In genomic region chr5:121385461-121386119, GRCm38 (mm10) we compare ENCODE assay signal across 8 mouse cellular contexts. TPM values are rescaled to one million over a fixed set of nuclear protein-coding genes. Genes with fewer than 3 reads are reported as not detected.
DNase-seq lines count a peak whose midpoint lies in the region; ATAC-seq and TF ChIP-seq lines count a peak whose summit lies in the region.

Trafd1 (minus strand) TSS chr5:121385632.

- TF ChIP-seq CTCF in ES-Bruce4 (IDR thresholded peaks at IDR 0.05; ENCODE audit: low read depth, low read length), result no peak
- TF ChIP-seq CTCF in lung, adult 2 months (IDR thresholded peaks at IDR 0.05; ENCODE audit: insufficient read depth, low read length), result no peak

- TF ChIP-seq POLR2A in ES-Bruce4 (IDR thresholded peaks at IDR 0.05; ENCODE audit: insufficient read depth, low read length), result peak; percentile 20
- TF ChIP-seq POLR2A in lung, adult 2 months (IDR thresholded peaks at IDR 0.05; ENCODE audit: borderline replicate concordance, extremely low read depth, low read depth, low read length), result peak; percentile 61; the same call in 1 of the 2 replicates

- ATAC-seq in cerebellum, adult (ENCODE audit: insufficient number of reproducible peaks, low FRiP score, low TSS enrichment), result peak; percentile 89
- peak; percentile 98 for ATAC-seq in forebrain, embryonic 14.5 days
- ATAC-seq in neutrophil, adult 5-6 weeks (ENCODE audit: extremely low read depth, insufficient number of reproducible peaks, low FRiP score, poor library complexity, severe bottlenecking), result peak; percentile 90

- H3K27me3 ChIP-seq in ES-Bruce4 (ENCODE audit: control insufficient read depth, insufficient read depth, low read length, poor library complexity, severe bottlenecking), result no peaks in the 10 kb centered on the region
- peaks cover 6% of the 10 kb centered on the region; the same call in 1 of the 2 replicates for H3K27me3 ChIP-seq in forebrain, embryonic 14.5 days (replicated peaks; ENCODE audit: control insufficient read depth, insufficient read depth, low read length)

- no peak for TF ChIP-seq EP300 in ES-Bruce4 (IDR thresholded peaks at IDR 0.05; ENCODE audit: insufficient read depth, low read depth, low read length)

- no peaks in the 10 kb centered on the region for H3K4me1 ChIP-seq in ES-Bruce4 (ENCODE audit: control insufficient read depth, insufficient read depth, low read length)
- H3K4me1 ChIP-seq in forebrain, embryonic 14.5 days (ENCODE audit: control insufficient read depth, insufficient read depth, low read length), result peaks cover 10% of the 10 kb centered on the region
- H3K4me1 ChIP-seq in lung, adult 2 months (ENCODE audit: control insufficient read depth, insufficient read depth, low read length), result peaks cover 10% of the 10 kb centered on the region; the same call in 1 of the 2 replicates

- under 1% methylated on average over 33 of the region's 45 CpGs for WGBS in forebrain, embryonic 14.5 days
- WGBS in lung, adult 2 months, result 0% methylated on average over 45 of the region's 45 CpGs

- intact Hi-C loops in heart, postnatal 14 days (cut with DNase I), result loop anchor here (1.0 kb wide), 1 partner anchor 12 kb away; the partner anchor contains the start of gene Naa25

- DNase-seq in forebrain, embryonic 14.5 days (ENCODE audit: low spot score), result peak; percentile 96
- DNase-seq in heart, postnatal 14 days, result peak; percentile 96 to 97
- DNase-seq in layer of hippocampus, adult 18-20 months (ENCODE audit: low spot score in 2 of 2), result peak; percentile 93 to 94
- DNase-seq in lung, adult 2 months, result peak; percentile 88
- peak; percentile 83 to 88 for DNase-seq in thymus, adult 18-20 months

- no peak within 1 kb of the TSS for H3K27ac ChIP-seq in ES-Bruce4 (ENCODE audit: insufficient read depth, low read length)
- peak within 1 kb of the TSS; percentile 86 for H3K27ac ChIP-seq in forebrain, embryonic 14.5 days (ENCODE audit: low read depth, low read length)

- H3K9me3 ChIP-seq in ES-Bruce4 (replicated peaks; ENCODE audit: control insufficient read depth, insufficient read depth, low read length, poor library complexity, severe bottlenecking), result no peaks in the 10 kb centered on the region
- no peaks in the 10 kb centered on the region for H3K9me3 ChIP-seq in forebrain, embryonic 14.5 days (replicated peaks; ENCODE audit: control insufficient read depth, low read length)

- peak within 1 kb of the TSS; percentile 90 for H3K4me3 ChIP-seq in ES-Bruce4 (ENCODE audit: low read depth, low read length)
- peak within 1 kb of the TSS; percentile 78 for H3K4me3 ChIP-seq in forebrain, embryonic 14.5 days (ENCODE audit: low read depth, low read length)
- H3K4me3 ChIP-seq in lung, adult 2 months (replicated peaks; ENCODE audit: extremely low read depth, low read depth, low read length), result peak within 1 kb of the TSS; percentile 87

- H3K36me3 ChIP-seq in ES-Bruce4 (ENCODE audit: control insufficient read depth, insufficient read depth, low read length, poor library complexity, severe bottlenecking), result no peaks in the 10 kb centered on the region
- H3K36me3 ChIP-seq in forebrain, embryonic 14.5 days (ENCODE audit: control insufficient read depth, insufficient read depth, low read length), result peaks cover 22% of the 10 kb centered on the region

- peak within 1 kb of the TSS; percentile 70 for H3K4me2 ChIP-seq in forebrain, embryonic 14.5 days (ENCODE audit: low read length)

- peak within 1 kb of the TSS; percentile 65 for H3K9ac ChIP-seq in ES-Bruce4 (ENCODE audit: low read depth, poor library complexity, severe bottlenecking)
- peak within 1 kb of the TSS; percentile 85 for H3K9ac ChIP-seq in forebrain, embryonic 14.5 days (ENCODE audit: low read length)

RNA-seq across cellular contexts. Expression of gene Trafd1, which starts in this region (rescaled TPM):
- 23.1 and 25.9 TPM in 2 replicates for polyA plus RNA-seq in ES-Bruce4 (2011; ENCODE audit: insufficient read depth, insufficient read length, low read depth, missing spikeins)
- 129 and 140 TPM in 2 replicates for polyA plus RNA-seq in forebrain, embryonic 14.5 days (2014; fragmentation: Nextera tagmentation; extraction: Ambion mirVana)
- 10 to 100 TPM; 50.3 to 55.4 TPM for total RNA-seq in heart, postnatal 14 days (2021)
- 10 to 100 TPM; 73.2 to 74.7 TPM for total RNA-seq in layer of hippocampus, adult 18-20 months (2021)
- polyA plus RNA-seq in lung, adult 2 months (2012; rRNA removed), result 83.8 and 108 TPM in 2 replicates
- 106 and 111 TPM in 2 replicates for total RNA-seq in neutrophil, adult 5-6 weeks (2017)
